Mouse (Mus musculus) layer of hippocampus, adult 9-10 months (tissue): ENCODE data around the gene Map3k12.

Experiments used
- DNase-seq: peaks from one replicate; pipeline ENCODE4 v3.0.0; 2022; ENCODE audit warnings: low spot score

The Map3k12 gene

DNA sequence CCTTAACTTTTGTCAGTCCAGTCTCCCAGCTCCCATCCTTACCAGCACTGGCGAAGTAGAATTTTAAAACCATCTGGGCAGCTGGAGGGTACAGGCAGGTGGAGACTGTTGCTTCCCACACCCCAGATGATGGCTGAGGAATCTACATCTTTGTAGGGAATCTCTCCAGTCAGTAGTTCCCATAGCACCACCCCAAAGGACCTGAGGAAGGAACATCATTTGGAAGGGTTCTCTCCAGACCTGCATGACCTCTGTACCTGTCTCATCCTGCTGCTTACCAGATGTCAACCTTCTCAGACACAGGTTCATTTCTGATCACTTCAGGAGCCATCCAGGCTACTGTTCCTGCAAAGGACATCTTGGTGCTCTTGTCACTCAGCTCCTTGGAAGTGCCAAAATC, 13.4 kb downstream of the Map3k12 start, which contains the start of gene Gm10337:
Gene Gm10337 (plus strand): TSS at position 276 of the 400 bp plus-strand sequence.
- no peak for DNase-seq

DNA sequence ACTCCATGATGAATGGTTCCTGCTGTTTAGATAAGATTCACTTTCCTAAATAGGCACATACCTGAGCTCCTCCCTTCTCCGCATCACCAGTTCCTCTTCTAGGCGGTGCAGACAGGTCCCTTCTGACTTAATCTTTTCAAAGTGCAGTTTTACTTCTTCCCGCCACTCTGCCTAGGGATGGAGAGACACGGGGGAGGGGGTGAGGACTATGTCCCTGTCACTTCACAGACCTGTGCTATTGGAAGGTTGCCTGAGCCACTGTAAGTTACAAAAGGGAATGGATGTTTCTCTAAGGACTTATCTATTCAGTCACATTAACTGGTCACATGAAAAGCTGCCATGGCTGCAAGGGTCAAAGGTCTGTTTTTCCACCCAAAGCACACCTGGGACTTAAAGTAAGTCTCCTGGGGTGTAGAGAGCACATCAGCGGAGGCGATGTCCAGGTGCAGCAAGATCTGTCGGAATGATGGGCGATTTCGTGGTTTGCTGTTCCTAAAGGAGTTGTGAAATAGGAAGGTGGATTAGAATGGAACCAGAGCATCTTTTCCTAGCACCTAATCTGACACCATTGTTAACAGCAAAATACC, 14.5 kb downstream of the Map3k12 start:
- no peak for DNase-seq

DNA sequence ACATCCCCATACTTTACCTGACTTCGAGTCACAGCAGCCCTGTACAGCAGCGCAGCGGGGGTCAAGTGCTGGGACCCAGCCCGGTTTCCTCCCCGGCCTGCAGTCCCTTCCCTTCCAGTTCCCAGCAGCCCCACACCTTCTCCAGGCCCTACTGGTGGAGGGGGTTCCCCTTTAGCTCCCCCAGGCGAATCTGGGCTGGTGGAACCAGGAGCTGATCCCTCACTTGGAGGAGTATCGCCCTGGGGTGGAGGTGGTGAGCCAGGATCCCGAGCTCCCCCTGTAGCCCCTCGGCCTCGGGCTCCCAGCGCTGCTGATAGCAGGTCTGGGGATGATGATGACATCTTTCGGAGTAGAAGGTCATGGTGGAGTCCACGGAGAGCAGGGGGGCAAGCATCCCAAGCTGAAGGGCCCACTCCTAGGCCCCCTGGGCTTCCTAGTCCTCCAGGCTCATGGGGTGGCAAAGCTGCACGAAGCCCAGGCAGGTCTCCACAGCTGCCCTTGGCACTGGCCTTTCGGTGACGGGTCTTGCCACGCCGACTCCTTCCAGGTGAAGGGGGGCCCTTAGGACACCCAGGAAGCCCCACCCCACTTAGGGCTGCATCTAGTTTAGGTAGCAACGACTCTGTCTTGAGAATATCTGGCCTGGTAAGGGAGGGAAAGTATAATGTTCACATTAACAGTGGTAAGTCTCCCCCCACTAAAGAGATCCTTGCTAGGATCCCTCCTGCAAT, 15.6 kb downstream of the Map3k12 start:
- DNase-seq: no peak

DNA sequence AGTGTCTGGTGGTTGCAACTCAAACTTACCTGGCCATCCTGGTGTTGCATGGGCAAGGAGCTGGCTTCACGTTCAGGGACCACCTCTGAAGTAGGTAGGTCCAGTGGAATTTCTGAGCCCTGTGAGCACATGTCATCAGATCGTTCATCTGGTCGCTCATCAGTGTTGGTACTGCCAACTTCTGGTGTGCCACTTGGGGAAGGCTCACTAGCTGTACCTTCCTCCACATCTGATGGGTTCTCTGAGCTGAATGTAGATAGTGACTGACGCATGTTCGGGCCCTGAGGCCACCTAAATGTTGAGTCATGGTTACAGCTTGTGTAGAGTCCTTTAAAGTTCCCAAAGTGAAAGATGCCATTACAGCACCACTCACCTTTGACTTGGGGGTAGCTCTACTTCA, 16.4 kb downstream of the Map3k12 start:
- no peak for DNase-seq

DNA sequence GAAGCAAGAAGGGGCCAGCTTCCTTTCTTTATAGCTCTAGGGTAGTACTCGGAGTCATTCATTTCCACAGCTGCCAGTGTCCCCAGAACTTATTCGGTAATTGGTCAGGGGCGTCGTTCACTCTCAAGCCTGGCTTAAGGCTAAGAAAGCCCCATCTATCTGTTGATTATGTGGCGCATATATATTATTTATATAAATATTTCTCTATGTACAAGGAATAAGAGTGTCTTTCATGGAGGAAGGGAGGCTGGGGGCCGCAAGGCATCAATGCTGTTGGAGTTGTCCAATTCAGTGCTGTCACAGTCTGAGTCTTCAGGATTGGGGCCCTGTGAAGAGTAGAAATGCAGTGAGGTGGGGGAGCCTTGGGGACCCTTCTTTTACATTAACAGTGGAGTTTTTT, 17.0 kb downstream of the Map3k12 start:
- DNase-seq: no peak

DNA sequence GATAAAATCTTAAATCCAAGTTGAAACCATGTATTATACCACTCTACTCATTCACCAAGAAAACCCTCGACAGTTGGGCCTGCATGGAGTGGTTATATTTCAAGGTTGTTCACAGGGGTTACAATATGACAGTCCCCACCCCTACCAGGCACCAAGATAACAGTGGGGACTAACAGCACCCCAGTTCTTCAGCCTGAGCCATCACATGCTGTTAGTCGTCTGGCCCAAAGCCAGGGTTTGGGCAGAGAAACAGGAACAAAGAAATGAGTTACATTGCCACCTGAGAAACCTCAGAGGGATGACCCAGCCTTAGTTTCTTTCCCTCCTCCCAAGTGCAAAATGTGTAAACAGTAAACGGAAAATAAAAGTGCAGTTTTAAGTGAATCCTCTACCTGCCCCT, 17.5 kb downstream of the Map3k12 start:
- DNase-seq: no peak

DNA sequence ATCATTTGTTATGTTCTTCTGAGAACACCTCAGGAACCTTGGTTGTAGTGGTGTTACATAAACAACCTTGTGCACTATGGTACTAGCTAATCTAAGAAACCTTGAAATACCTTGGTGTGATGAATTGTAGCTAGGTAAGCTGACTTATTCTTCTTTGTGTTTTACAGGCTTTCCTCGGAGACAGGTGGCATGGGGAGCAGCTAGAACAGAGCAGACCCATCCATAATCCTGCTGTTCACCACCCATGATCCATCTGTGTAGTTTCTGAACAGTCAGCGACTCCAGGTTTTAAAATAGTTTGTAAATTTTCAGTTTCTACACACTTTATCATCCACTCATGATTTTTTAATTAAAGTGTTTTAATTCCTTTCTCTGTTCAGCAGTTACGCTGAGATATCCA, 18.5 kb downstream of the Map3k12 start:
- no peak for DNase-seq

DNA sequence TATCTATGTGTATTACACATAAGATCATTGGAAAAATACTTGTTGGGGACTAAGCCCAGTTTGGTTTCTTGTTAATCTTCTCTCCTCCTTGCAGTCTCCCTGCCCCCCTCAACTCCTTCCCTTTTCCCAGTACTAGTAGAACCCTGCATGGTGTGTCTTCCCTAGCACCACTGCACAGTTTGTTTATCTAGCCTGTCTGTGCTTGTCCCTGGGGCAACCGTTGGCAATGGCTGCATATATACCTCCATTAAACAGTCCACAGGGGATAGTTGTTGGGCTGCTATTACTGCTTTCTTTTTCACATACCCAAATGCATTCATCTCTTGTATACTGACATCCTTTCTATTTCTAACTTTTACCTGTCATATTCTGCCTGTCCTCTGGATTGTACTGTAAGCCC, 29.2 kb downstream of the Map3k12 start:
- DNase-seq: no peak

DNA sequence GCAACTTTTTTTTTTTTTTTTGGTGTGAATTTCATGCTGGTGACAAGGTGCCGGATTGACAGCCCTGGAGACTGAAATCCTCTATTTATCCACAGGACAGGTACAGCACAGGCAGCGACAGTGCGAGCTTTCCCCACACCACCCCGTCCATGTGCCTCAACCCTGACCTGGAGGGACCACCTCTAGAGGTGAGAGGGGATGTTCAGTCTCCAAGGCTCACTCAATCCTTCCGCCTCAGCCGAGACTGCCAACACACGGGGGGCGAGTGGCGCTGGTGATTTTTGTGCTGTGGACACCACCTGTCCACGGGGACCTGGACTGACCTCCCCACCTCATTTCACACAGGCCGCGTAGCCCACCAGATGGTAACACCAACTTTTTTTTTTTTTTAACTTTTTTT, 31.0 kb downstream of the Map3k12 start:
- no peak for DNase-seq

DNA sequence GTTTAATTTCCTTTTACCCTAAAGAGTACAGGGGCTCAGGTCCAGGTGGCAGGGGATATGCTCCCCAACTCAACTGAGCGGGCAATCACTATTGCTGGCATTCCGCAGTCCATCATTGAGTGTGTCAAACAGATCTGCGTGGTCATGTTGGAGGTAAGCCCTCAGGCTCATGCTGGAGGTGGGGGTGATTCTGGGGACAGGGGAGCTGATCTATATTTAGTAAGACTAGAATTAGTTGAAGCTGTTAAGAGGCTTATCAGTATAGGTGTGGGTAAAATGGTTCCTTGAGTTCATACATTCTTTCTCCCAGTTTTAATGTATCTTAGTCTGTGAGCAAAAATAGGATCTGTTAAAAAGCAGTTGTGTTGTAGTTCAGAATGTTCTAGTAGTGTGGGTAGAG, 33.7 kb downstream of the Map3k12 start:
- no peak for DNase-seq

DNA sequence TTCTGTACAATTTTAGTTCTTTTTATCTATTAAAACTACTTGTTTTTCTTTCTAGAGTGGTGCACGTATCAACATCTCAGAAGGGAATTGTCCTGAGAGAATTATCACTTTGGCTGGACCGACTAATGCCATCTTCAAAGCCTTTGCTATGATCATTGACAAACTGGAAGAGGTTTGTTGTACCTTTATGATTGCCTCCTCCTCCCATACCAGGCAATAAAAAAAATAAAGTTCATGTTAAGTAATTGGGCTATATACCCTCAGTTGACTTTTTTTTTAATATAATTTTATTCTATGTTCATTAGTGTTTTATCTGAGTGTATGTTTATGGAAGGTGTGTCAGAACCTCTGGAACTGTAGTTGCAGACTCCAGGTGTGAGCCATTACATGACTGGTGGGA, 42.3 kb downstream of the Map3k12 start:
- DNase-seq: no peak

DNA sequence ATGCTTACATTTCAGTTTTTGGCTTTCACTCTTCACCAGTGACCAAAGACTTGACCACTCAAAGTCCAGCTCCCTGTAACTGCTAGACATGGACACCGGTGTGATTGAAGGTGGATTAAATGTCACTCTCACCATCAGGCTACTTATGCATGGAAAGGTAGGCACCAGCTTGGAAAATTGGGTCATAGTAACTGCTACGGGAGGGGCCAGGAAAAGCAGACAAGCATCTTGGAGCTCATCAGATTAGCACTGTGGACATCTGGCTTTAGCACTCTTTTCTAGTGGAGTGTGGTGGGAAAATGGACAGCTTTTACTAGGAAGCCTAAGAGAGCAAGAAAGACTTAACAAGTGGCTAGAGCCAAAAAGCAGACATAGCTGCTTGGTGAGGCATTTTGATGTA, 43.6 kb downstream of the Map3k12 start:
- no peak for DNase-seq

DNA sequence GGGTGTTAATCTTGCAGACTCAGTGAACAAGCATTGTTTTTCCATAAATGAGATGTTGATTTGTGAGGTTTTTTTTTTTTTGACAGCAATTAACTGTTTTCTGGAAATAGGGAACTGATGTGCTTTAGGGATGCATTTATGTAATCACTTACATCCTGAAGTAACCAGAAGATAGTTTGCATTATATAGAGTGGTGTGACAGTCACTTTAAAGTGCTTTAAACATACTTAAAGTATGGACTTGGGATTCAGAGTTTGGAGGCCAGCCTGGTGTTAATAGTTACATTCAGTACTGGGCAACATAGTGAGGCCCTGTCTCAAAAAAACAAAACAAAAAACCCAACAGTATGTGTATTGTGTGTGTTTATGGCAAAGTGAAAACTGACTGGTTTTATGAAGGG, 45.1 kb downstream of the Map3k12 start:
- no peak for DNase-seq

DNA sequence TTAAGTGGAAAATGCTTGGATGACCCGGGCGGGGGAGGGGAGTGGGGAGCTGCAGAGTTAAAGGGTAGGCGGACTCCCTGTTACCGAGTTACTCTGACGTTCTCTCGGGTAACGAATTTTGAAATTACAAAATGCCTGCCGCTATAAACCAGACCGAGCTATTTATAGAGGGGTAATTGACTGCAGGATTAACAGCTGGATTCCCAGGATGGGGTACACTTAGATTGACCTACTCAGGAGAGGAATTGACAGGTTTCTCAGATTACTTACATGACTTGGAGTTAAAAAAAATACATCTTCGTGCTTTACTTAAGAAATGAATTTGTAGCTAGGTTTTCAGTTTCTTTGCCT, 45.6 kb downstream of the Map3k12 start:
- no peak for DNase-seq

DNA sequence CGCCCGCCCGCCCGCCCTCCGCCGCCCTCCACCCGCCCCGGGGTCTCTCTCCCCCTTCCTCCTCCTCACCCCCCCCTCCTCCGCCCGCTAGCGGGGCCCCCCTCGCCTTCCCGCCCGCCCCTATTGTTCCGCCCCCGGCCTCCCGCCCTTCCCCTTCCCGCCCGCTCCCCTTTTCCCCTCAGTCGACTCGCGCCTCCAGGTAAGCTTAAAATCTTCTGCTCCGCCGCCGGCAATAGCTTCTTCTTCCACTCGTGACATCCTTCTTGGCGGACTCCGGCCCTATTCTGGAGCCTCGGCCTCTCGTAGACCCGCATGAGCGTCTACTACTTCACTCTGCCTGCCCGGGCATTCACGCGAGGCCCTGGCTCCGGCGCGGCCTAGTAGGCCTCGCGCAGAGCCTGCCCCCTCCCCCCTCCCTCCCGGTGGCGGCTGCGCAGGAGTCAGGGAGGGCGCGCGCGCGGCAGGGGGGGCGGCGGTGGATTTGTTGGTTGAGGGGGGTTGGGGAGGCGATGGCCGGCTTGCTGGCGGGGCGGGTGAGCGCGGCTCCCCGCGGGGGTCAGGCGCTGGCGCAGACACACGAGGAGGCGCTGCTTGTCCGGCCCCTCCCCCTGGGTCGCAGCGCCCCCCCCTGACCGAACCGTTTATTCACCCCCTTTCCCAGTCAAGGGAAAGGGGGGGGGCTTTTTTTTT, 46.1 kb downstream of the Map3k12 start:
- DNase-seq: peak; percentile 44

DNA sequence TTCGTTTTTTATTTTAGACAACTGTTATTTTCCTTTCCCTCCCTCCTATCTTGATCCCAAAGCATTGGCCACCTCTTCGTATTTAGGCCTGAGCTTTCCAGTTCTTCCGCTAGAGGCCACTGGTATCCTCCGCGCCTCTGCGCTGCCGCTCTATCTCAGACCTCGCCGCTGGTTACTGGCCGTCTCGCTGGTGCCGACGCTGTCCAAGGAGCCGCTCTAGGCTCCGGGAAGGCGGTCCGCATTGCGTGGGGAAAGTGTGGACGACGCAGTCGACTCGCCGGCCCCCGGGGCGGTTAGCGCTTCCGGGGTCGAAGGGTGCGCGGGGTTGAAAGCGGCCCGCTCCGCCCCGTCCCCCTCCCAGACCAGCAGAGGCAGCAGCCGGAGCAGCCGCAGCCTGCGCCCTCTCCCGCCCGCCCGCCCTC, 46.7 kb downstream of the Map3k12 start, which contains the start of gene Pcbp2:
Gene Pcbp2 (plus strand): TSS at position 357 of the 422 bp plus-strand sequence.
- peak; percentile 84 for DNase-seq

DNA sequence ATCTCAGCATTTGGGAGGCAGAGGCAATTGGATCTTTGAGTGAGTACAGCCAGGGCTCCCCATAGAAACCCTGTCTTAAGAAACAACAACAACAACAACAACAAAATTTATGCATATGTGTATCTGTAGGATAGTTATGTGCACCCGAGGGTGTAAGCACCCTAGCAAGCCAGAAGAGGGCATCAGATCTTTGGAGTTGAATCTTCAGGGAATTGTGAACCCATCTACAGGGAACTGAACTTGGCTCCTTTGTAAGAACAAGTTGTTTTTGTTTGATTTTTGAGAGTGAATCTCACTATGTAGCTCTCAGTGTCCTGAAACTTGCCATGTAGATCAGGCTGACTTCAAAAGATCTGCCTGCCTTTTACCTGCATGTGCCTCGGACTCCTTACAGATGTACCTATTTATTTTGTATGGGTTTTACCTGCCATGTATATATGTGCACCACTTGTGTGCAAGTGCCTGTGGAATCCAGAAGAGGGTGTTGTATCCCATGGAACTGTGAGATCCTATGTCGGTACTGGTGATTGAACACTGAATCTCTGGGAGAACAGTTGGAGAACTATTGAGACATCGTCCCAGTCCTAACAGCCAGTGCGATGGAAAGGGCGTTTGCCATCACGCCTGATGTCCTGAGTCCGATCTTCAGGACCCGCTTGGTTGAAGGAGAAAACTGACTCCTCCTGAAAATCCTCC, 48.0 kb downstream of the Map3k12 start:
- DNase-seq: no peak

DNA sequence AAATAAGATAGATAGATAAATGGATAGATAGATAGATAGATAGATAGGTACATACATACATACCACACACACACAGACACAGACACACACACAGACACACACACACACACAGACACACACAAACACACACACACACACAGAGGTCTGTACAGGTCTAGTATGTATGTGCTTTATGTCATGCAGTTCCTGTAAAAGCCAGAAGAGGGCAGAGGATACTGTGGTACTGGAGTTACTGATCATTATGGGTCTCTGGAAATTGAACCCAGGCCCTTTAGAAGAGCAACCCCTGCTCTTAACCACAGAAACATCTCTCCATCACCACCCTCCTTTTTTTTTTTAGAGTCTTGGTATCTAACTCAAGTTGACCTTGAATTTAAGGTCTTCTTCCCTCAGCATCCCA, 53.2 kb downstream of the Map3k12 start:
- DNase-seq: no peak

DNA sequence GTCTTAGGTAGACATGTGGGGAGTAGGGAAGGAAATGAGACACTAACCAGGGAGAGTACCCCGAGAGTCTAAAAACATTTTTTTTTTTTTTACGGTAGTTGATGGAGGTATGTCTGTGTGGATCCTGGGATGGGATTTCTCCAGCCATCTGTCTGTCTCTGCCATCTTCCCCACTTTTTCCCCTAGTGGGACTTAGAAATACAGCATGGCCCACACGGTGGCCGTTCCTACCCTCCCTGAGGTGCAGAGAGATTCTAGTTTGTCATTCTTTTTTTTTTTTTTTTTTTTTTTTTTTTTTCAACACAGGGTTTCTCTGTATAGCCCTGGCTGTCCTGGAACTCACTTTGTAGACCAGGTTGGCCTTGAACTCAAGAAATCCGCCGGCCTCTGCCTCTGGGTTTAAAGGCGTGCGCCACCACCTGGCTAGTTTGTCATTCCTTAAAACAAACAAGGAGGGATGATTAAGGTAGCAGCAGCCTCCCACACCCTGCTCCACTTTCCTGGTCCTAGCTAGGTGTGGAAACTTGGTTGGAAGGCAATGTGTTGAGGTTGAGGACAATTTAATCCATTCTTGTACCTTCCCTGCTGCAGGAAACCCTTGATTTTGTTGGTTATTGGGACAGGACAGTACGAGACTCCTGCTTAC, 55.3 kb downstream of the Map3k12 start:
- no peak for DNase-seq

DNA sequence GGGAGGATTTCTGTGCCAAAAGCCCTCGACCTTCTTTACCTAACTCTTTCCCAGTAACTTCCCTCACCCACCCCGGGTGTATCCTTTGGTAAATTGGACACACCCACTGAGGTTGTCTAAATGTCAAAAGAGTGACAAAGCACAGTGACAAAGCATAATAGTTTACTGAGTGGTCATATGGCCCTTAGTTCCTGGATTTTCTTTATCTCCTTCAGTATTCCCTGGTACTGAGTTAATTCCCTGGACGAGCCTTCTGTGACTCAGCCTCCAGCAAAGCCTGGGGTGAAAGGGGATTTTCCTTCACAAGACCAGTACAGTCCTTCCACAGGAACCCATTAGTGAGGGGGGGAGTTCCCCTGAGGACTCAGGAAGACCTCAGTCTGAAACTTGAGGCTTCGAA, 55.9 kb downstream of the Map3k12 start:
- DNase-seq: no peak

DNA sequence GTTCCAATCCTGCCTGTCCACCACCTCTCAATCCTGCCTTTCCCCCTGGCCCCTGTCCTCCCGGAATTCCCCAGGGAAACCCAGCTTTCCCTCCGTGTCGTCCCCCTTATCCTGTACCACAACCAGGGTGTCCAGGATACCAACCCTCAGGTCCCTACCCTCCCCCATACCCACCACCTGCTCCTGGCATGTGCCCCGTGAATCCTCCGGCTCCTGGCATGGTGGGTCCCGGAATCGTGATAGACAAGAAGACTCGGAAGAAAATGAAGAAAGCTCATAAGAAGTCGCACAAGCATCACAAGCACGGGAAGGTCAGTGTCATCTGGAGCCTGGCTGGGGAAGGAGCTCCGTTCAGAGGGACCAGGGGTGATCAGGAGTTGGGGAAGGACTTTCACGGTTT, 56.5 kb downstream of the Map3k12 start:
- no peak for DNase-seq

DNA sequence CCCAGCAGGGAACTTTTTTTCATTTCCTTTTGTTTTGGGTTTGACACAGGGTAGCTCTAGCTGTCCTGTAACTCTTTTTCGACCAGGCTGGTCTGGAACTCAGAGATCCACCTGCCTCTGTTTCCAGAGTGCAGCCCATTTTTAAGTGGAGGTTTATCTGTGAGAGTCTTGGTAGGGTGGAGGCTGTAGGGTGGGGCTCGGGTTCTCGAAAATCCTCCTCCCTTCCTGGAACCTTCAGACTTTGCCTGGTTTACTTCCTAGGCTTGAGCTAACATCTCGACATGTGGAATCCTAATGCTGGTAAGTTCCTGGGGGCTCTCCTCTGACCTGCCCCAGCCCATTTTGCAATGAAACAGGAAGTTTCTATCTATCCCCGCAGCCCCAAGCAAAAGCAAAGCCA, 57.0 kb downstream of the Map3k12 start:
- no peak for DNase-seq
